Mouse (Mus musculus): Measurements from ENCODE around the gene Cyp4f16.

GRCm38 (mm10) chr17:32550900-32551770 lies 14.8 kb downstream of the Cyp4f16 start:
- TF ChIP-seq CTCF (IDR thresholded peaks at IDR 0.05) (peak; percentile 77), EP300 (IDR thresholded peaks at IDR 0.05) (no peak)

Measured in lung, postnatal 0 days (tissue).